Mouse (Mus musculus): ENCODE measurements at regions not wholly inside any gene's neighbourhood (a gene's known extent, or its start where the extent isn't known, plus 50 kb on each side); places are given as distances from the start of the nearest gene placed in this dataset.

DNA sequence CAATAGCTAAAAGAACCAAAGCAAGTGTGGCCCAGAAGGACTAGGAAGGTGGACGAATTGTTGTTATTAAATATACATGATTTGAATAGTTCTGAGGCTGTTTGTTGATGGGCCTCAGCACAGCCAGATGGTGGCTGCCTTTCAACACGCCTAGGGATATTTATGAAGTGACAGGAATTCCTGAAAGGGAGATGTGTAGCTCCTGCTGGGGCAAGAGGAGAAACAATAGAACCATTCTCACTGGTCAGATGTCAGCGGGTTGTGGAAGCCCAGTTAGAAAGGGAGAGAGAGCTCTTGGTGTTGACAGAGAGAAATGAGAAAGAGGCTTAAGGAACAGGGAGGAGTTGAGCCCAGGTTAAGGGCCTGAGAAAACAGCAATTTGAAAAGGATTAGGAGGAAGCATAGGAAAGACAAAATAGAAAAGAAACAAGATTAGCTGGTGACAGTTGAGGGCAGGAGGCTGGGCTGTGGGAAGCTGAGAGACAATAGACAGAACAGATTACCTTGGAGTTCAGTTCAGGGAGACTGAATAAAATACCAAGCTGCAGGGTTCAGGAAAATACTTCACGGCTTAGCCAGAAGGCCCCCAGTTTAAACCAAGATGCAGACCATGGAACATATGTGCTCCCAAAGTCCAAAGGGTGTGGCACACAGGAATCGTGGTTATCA, 174.7 kb upstream of the Ptbp2 start:
- no peak for DNase-seq

DNA sequence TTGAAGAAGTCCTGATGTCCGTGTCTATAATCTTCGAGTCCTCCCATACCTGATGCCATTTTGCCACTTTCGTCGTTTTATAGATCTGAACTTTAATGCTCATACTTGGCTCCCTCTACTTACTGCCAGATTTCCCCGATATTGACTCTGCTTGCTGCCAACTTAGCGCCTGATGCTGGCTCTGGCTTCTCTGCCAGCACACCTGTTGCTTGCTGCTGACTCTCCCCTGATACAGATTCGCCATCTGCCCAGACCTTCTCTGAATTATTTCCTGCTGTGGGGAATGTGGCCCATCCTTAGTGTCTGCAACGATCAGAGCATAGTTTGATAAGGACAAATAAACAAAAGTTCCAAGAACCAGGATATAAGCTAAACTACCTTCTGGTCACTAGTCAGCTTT, 173.3 kb upstream of the Ptbp2 start:
- DNase-seq: no peak

DNA sequence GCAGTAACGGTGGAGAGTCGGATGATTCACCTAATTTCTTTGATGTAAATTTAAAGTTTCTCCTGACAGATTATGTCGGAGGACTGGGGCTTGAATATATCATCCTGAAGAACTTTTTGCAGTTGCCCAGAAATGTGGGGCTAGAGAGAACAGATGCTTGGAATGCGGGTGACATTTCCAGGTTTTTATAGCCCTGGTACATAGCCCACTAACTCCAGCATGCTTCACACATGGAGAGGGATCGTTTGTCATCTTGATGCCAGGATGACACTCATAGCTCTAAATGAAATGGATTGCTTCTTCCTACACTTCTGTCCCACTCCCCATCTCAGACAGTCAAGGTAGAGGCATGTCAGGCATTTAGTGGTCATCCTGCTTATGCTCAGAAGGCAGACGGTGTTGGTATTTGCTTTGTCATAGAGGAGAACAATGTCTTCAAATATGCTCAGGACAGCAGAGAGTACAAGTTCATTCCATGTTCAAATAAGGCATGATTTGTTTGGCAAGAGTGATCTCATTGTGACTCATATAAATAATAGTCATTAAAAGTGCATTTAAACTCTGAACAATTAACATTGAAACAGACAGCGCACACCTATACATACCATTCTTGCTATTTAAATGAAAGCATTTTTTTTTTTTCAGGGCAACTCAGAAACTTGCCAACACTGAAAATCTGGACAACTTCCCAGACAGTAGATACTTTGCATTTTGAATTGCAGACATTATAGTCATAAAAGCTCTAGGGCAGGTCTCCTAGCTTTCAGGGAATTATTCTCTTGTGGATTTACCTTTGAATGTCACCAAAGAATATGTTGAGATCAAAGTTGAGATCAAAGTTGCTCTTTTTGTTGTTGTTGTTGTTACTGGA, 171.7 kb upstream of the Ptbp2 start:
- no peak for DNase-seq

DNA sequence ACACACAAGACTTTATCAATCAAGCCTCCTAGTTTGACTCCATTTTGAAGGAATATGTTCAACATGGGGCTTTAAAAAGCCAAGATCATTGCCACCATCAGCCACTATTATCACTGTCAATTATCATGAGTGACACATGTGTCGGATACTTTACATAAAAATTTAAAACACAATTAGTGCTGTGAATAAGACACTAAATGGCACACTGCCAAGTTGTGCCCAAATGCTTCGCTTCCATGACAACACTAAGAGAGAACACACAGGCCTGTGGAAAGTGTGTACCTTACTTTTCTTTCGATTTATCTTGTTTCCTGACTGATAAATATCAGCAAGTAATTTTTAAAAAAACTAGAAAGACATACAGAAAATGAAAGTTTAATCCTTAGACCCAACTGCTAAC, 166.5 kb upstream of the Ptbp2 start:
- DNase-seq: no peak

DNA sequence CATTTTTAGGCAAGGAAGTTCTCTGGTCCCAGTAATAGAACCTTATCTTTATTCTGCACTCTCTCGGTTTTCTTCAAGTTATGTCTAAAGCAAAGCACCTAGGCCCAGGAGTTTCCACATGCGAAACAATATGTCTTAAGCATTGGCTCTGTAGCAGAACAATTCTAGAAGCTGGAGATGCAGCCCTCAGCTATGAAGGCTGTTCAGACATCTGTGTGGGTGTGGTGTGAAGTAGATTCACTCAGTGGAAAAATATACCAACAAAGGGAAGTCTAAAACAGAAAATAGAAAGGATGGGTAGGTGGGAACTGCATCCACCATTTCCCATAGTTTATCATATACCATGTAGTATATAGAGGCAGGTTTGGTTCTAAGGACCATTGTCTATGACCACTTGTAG, 165.8 kb upstream of the Ptbp2 start:
- no peak for DNase-seq

- DNase-seq: no peak
These were observed 165.4 kb upstream of the Ptbp2 start for GRCm38 (mm10) chr3:119949620-119950019.

- no peak for DNase-seq
These were observed 164.8 kb upstream of the Ptbp2 start for GRCm38 (mm10) chr3:119949041-119949470.

- no peak for DNase-seq
These were observed 162.9 kb upstream of the Ptbp2 start for GRCm38 (mm10) chr3:119947126-119947525.

DNA sequence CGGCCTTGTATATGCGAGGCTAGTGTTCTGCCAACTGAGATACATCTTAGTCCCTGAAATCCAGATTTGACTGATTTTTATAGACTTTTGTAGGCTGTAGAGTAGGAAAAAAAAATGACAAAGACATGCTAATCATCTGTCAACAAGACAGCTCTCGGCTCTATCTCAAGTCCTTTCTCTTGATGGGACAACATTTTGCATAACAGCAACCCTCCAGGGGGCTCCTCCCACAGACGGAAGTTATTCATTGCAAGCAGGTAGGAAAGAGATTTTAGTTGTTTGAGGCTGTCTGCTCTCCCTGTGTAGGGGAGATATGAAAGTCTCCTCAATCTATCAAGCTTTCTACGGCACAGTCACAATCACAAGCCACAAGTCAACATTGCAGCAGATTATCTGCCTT, 159.8 kb upstream of the Ptbp2 start:
- DNase-seq: no peak

DNA sequence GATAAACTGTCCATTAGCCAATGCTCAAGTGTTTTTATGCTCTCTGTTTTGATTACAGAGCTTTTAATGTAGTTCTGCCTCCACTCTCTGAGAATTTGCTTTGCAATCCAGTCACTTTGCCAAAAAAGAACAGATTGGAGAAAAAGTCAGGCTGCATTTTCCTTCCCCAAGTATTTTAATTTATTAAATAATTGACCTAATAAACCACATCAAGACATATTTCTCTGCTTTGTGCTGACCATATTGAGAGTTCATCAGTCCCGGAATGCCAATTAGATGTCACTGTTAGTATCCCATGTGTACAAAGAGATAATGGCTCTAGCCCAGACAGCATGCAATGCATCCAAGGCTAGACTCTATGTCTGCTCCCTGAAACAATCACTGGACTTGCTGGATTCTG, 154.8 kb upstream of the Ptbp2 start:
- DNase-seq: no peak

- peak in 1 of 2 experiments; percentile 5 for DNase-seq
These were observed 154.2 kb upstream of the Ptbp2 start for GRCm38 (mm10) chr3:119938425-119938824.

DNA sequence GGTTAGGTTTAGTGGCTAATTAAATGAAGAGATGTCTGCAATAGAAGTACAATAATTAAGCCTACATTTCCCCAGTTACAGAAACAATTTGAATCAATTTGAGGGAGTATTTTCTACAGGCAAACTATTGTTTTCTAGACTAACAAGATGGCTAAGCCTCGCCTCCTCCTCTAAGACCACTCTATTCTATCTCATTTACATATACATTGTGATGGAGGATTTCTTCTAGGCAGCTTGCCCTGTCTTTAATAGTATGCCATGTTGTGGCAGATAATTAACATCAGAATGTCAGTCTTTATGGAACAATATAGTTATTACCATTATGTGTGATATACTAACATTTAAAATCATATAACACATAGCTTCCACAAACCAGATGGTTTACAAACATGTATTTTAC, 152.3 kb upstream of the Ptbp2 start:
- DNase-seq: no peak

DNA sequence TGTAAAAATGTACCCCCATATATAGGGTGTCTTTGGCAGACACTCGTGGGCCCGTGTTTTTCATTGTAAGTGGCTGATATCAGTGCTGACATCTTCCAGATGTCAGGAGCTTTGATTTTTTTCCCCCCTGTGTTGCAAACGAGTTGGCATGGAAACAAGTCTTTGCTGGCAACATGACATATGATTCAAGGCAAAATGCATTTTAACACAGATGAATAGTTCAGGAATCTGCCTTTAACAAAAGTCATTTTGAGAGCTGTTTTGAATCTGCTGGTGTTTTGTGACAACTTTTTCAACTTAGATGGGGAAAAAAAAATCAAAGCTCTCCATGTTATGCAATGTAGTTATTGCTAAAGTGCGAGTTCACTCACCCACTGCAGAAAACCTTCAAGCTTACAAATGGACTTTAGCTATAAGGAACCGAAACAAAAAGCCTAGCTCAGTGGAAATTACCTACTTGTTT, 148.8 kb upstream of the Ptbp2 start:
- no peak for DNase-seq

DNA sequence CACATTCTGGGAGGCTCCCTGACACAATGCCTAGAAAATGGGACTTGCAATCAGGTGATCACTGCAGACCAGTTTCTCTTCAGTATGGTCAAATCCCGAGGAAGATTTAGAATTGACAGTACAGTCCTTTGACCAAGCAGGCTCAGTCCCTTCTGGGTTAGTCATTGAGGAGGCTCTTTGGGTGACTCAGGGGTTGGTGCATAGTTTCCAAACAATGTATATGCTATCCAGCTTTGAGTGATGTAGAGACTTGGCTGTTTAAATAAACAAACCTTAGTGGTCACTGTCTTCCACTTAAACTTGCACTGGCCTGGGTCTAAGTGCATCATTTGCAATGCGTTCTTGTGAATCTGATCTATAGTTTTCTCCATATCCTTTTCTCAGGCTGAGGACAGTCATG, 144.0 kb upstream of the Ptbp2 start:
- DNase-seq: no peak

GRCm38 (mm10) chr3:119919501-119920141, 135.4 kb upstream of the Ptbp2 start:
- DNase-seq: no peak

- DNase-seq: no peak
These were observed 132.0 kb upstream of the Ptbp2 start for GRCm38 (mm10) chr3:119915984-119916865.

DNA sequence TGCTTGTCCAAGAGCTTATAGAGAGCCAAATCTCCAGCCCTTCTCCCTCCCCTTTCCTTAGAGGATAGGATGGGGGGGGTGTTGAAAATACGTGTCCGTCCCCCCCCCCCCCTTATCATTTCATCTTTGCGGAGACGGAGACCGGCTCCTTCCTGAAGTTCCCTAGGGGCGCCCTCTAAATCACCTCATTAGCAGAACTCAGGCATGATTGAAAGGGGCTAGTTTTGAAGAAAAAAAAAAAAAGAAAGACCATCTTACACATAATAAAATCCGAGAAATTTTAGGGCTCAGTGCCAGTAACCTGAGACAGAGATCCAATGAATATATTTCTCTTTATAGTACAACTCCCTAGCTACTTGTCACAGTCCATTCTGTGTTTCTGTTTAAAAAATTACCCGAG, 127.3 kb upstream of the Ptbp2 start:
- DNase-seq: no peak

GRCm38 (mm10) chr3:119904244-119904643, 120.0 kb upstream of the Ptbp2 start:
- DNase-seq: no peak

DNA sequence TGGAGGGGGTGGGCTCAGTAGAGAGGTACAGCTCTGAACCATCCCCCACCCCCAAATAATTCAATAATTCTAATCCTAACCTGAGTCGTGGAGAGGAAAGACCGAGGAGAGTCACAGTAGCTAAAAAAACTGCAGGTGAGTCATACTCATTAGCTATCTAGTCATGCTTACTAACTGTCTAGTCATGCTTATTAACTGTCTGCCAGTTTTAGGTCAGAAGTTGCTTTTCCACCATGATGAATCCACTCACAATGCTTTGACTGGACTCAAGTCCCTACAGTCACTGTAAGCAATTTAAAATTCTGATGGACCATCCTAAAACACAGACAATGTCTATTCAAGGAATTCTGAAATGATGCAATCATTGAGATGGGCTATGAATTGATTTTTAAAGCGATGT, 110.9 kb upstream of the Ptbp2 start:
- no peak for DNase-seq

DNA sequence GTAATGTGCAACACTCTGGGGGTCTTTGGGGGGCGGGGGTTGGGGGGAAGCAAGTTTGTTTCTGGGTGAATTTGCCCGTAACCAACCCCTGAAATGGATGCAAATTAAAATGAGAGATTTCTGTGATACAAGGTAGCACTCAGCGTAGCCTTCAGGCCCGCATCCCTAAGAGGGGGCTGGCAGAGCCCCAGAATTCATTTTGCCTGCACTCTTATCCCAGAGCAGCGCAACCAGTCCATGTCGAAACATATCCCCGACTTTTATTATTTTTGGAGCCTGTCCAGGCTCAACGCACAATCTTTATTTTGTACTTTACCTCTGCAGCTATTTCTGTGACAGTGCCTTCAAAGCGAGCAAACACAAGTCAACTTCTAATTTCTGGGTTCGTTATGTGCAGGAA, 109.8 kb upstream of the Ptbp2 start:
- DNase-seq: no peak

- DNase-seq: no peak
These were observed 109.1 kb upstream of the Ptbp2 start for GRCm38 (mm10) chr3:119893165-119893910.
